Mouse (Mus musculus) heart, embryonic 14.5 days (tissue): ENCODE measurements around the gene Btf3. TPM values are rescaled to one million over a fixed set of nuclear protein-coding genes. Genes with fewer than 3 reads are reported as not detected.

ENCODE experiments used
- ATAC-seq: fragments of 200-750 bp; cut with Nextera tagmentation; 2 replicates; pipeline ENCODE4 v1.8.0; 2017; ENCODE audit warnings: low read depth, moderate TSS enrichment; ENCODE audit not compliant: insufficient number of reproducible peaks, insufficient read depth, low FRiP score
- H3K27ac ChIP-seq, 2 experiments: fragments of 200-500 bp in 1 of 2; fragments of 300-500 bp in 1 of 2; sonication (generic) in 1 of 2; replicated peaks in 1 of 2; 2 replicates each; pipeline ENCODE4 v1.5.1; 2012 to 2014; ENCODE audit warnings: low read depth in 2 of 2, low read length in 2 of 2, control low read depth in 1 of 2, mild to moderate bottlenecking in 1 of 2, mixed read lengths in 1 of 2; ENCODE audit not compliant: control insufficient read depth in 1 of 2, insufficient read depth in 1 of 2
- H3K27me3 ChIP-seq: fragments of 300-500 bp; sonication (generic); 2 replicates; pipeline ENCODE4 v1.6.1; 2014; ENCODE audit warnings: mild to moderate bottlenecking, low read length, control low read depth; ENCODE audit not compliant: control insufficient read depth, insufficient read depth
- H3K36me3 ChIP-seq: fragments of 300-500 bp; sonication (generic); 2 replicates; pipeline ENCODE4 v1.6.1; 2014; ENCODE audit warnings: mild to moderate bottlenecking, control low read depth, low read length, mixed read lengths; ENCODE audit not compliant: control insufficient read depth, insufficient read depth
- H3K4me1 ChIP-seq, 2 experiments: fragments of 200-500 bp in 1 of 2; fragments of 300-500 bp in 1 of 2; sonication (generic) in 1 of 2; 2 replicates each; pipeline ENCODE4 v1.6.1; 2012 to 2014; ENCODE audit warnings: low read length in 2 of 2, control low read depth in 1 of 2, mixed read lengths in 1 of 2; ENCODE audit not compliant: control insufficient read depth in 2 of 2, insufficient read depth in 2 of 2
- H3K4me2 ChIP-seq: fragments of 300-500 bp; sonication (generic); 2 replicates; pipeline ENCODE4 v1.6.1; 2014; ENCODE audit warnings: mild to moderate bottlenecking, low read length
- H3K4me3 ChIP-seq, 2 experiments: fragments of 200-500 bp in 1 of 2; fragments of 300-500 bp in 1 of 2; sonication (generic) in 1 of 2; 2 replicates each; pipeline ENCODE4 v1.5.1; 2012 to 2014; ENCODE audit warnings: low read length in 2 of 2, mild to moderate bottlenecking in 2 of 2, control low read depth in 1 of 2, low read depth in 1 of 2, moderate library complexity in 1 of 2; ENCODE audit not compliant: control insufficient read depth in 1 of 2, insufficient read depth in 1 of 2
- H3K9ac ChIP-seq: fragments of 300-500 bp; sonication (generic); 2 replicates; pipeline ENCODE4 v1.6.1; 2014; ENCODE audit warnings: mild to moderate bottlenecking, low read length
- H3K9me3 ChIP-seq: fragments of 300-500 bp; sonication (generic); 2 replicates; pipeline ENCODE4 v1.6.1; 2016; ENCODE audit warnings: low read length, control low read depth; ENCODE audit not compliant: control insufficient read depth
- WGBS: fragments of 180-500 bp; shearing (Covaris S2); extraction: QIAGEN DNeasy Blood & Tissue Kit; methylation state at CpG from one replicate; pipeline ENCODE4 v1.1.7; 2014; 5-methylcytosine and 5-hydroxymethylcytosine counted together
- polyA plus RNA-seq: library from polyadenylated mRNA; unstranded; fragments of >200 nt; fragmentation: Nextera tagmentation; extraction: Ambion mirVana; gene quantifications from 2 replicates; pipeline ENCODE4 v1.2.1, GENCODE M21; 2014

Btf3 gene
- polyA plus RNA-seq, 1 experiment from 2014 or later = 431 TPM

DNA sequence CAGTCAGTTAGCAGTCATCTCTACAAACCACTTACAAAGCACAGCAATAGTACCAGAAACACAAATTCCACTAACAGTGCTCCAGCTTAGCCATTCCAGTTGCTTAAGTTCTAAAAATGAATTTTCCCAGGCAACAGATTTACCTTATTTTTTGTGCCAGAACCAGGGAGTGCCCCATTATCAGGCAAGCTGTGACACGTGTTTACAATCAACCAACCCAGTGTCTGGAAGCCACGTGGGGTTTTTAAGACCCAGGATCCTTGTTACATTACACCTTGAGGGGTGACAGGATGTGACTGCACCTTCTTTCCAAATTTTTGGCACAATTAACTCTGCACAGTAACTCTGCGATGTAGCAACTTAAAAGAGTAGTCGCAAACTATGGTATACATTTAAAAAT lies 8.1 kb downstream of the Btf3 start:
- WGBS = 77% methylated on average over 4 of the region's 4 CpGs
- peaks cover 62% of the 10 kb centered on the region for H3K36me3 ChIP-seq
- H3K4me2 ChIP-seq = no peak overlapping the region
- no peaks in the 10 kb centered on the region for H3K9me3 ChIP-seq
- no peak overlapping the region for H3K4me3 ChIP-seq
- no peaks in the 10 kb centered on the region for H3K27me3 ChIP-seq
- H3K4me1 ChIP-seq = peaks cover 2 to 4% of the 10 kb centered on the region in 2 experiments; a peak in 1 of 4 replicates
- ATAC-seq = no peak
- no peak overlapping the region for H3K9ac ChIP-seq
- H3K27ac ChIP-seq = no peak overlapping the region

- Histone ChIP-seq H3K27ac (no peak overlapping the region), H3K36me3 (peaks cover 55% of the 10 kb centered on the region), H3K27me3 (no peaks in the 10 kb centered on the region), H3K4me2 (no peak overlapping the region), H3K4me1 (peaks cover 2 to 4% of the 10 kb centered on the region in 2 experiments; a peak in 1 of 4 replicates), H3K4me3 (no peak overlapping the region), H3K9ac (no peak overlapping the region), H3K9me3 (no peaks in the 10 kb centered on the region)
- ATAC-seq = no peak
- 84% methylated on average over 5 of the region's 5 CpGs for WGBS
Observed at GRCm38 (mm10) chr13:98308004-98308403, 8.8 kb downstream of the Btf3 start.

GRCm38 (mm10) chr13:98306852-98307475 lies 9.8 kb downstream of the Btf3 start:
- 35% methylated on average over 14 of the region's 14 CpGs for WGBS
- H3K27me3 ChIP-seq = no peaks in the 10 kb centered on the region
- peak overlapping the region in 1 of 2 experiments; percentile 14; a peak in 1 of 4 replicates for H3K27ac ChIP-seq
- peaks cover 2 to 4% of the 10 kb centered on the region in 2 experiments; a peak in 1 of 4 replicates for H3K4me1 ChIP-seq
- H3K9me3 ChIP-seq = no peaks in the 10 kb centered on the region
- no peak overlapping the region for H3K4me3 ChIP-seq
- no peak for ATAC-seq
- no peak overlapping the region for H3K9ac ChIP-seq
- H3K36me3 ChIP-seq = peaks cover 45% of the 10 kb centered on the region
- H3K4me2 ChIP-seq = peak overlapping the region; percentile 12; the same call in 1 of the 2 replicates

DNA sequence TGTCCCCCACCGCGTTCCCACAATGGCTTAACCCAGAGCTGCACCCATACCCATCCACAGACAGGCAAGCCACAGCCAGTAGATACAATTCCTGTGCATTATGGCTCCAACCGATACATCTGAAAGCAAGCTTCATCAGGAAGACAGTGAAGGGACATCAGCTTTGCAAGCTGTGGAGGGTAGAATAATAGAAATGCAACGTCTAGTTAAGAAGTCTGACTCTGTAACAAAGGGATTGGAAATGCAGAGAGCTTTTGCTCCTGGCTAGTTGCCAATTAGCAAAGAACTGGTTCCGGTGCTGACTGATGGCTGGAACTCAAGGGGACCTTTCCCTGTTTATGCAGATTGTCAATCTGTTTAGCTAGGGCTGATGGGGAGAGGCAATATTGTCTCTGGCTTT lies 10.4 kb downstream of the Btf3 start:
- Histone ChIP-seq H3K27ac (no peak overlapping the region), H3K4me2 (no peak overlapping the region), H3K36me3 (peaks cover 39% of the 10 kb centered on the region), H3K27me3 (no peaks in the 10 kb centered on the region), H3K9me3 (no peaks in the 10 kb centered on the region), H3K4me3 (no peak overlapping the region), H3K4me1 (peaks cover 2 to 4% of the 10 kb centered on the region in 2 experiments; a peak in 1 of 4 replicates), H3K9ac (no peak overlapping the region)
- WGBS = 30% methylated on average over 5 of the region's 5 CpGs
- no peak for ATAC-seq

GRCm38 (mm10) chr13:98305257-98305656 lies 11.5 kb downstream of the Btf3 start:
- Histone ChIP-seq H3K27me3 (no peaks in the 10 kb centered on the region), H3K4me1 (peaks cover 2 to 4% of the 10 kb centered on the region in 2 experiments; a peak in 1 of 4 replicates), H3K9me3 (no peaks in the 10 kb centered on the region), H3K36me3 (peaks cover 28% of the 10 kb centered on the region), H3K27ac (no peak overlapping the region), H3K4me3 (no peak overlapping the region), H3K9ac (no peak overlapping the region), H3K4me2 (no peak overlapping the region)
- ATAC-seq = no peak
- WGBS = 86% methylated on average over 9 of the region's 9 CpGs

GRCm38 (mm10) chr13:98298833-98299758 lies 17.7 kb downstream of the Btf3 start:
- Histone ChIP-seq H3K4me1 (peaks cover 0 to 2% of the 10 kb centered on the region in 2 experiments; a peak in 1 of 4 replicates), H3K9me3 (no peaks in the 10 kb centered on the region), H3K9ac (no peak overlapping the region), H3K27ac (no peak overlapping the region), H3K4me3 (no peak overlapping the region), H3K36me3 (no peaks in the 10 kb centered on the region), H3K27me3 (no peaks in the 10 kb centered on the region), H3K4me2 (peak overlapping the region; percentile 53)
- ATAC-seq = no peak
- 44% methylated on average over 21 of the region's 21 CpGs for WGBS

GRCm38 (mm10) chr13:98297883-98298482 lies 18.8 kb downstream of the Btf3 start:
- H3K4me3 ChIP-seq = no peak overlapping the region
- H3K27ac ChIP-seq = no peak overlapping the region
- ATAC-seq = no peak
- H3K36me3 ChIP-seq = no peaks in the 10 kb centered on the region
- H3K27me3 ChIP-seq = no peaks in the 10 kb centered on the region
- H3K9me3 ChIP-seq = no peaks in the 10 kb centered on the region
- peaks cover 4 to 5% of the 10 kb centered on the region in 2 experiments; a peak in 3 of 4 replicates for H3K4me1 ChIP-seq
- WGBS = 85% methylated on average over 6 of the region's 6 CpGs
- H3K4me2 ChIP-seq = no peak overlapping the region
- H3K9ac ChIP-seq = no peak overlapping the region
